Mouse (Mus musculus) heart, postnatal 0 days (tissue): ENCODE data around the gene Sprtn.

Source experiments
- CTCF ChIP-seq: IDR thresholded peaks from 2 replicates; pipeline ENCODE4 v1.5.1; 2016; ENCODE audit warnings: antibody characterized with exemption, control low read depth, low read depth
- EP300 ChIP-seq: IDR thresholded peaks from 2 replicates; pipeline ENCODE4 v1.6.1; 2016; ENCODE audit warnings: antibody characterized with exemption, low read depth

DNA sequence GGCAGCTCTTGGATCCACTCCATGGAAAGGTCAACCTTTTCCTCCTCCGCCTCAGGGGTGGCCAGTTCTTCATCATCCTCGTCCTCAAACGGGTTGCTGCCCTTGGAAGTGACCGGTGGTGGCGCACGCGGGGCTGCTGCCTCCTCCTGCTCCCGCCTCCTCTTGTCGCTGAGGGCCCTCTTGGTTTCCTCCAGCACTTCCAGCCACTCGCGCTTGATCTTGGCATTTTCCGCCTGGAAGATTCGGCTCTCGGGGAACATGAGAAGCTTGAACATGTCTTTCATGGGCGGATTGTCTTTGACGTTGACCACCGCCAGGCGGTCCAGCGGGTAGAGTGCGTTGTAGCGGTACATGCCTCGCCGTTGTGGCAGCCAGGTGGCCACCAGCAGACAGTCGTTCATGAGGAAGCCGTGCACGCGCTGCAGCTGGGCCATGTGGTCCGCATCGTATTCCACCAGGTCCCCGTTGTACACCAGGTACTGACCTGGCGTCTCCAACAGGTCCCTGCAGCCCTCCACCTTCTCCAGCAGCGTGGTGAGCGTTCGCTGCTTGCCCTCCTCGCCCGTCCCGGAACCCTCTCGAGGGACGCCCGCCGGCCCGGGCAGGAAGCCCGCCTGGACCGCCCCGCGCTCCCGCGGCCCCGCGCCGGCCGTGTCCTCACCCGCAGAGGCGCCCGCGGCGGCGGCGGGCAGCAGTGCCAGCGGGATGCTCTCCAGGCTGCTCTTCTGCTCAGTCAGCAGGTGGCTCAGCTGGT is 877 bp upstream of the Sprtn start:
- peak; percentile 54 for TF ChIP-seq CTCF
- TF ChIP-seq EP300 = no peak
